Mouse (Mus musculus): ENCODE measurements at regions not wholly inside any gene's neighbourhood (a gene's known extent, or its start where the extent isn't known, plus 50 kb on each side); places are given as distances from the start of the nearest gene placed in this dataset.
"Not testable (repeated sequence)": the region's sequence is repeated elsewhere in the genome, so short reads cannot be mapped to it uniquely, and the experiment has no call there.

DNA sequence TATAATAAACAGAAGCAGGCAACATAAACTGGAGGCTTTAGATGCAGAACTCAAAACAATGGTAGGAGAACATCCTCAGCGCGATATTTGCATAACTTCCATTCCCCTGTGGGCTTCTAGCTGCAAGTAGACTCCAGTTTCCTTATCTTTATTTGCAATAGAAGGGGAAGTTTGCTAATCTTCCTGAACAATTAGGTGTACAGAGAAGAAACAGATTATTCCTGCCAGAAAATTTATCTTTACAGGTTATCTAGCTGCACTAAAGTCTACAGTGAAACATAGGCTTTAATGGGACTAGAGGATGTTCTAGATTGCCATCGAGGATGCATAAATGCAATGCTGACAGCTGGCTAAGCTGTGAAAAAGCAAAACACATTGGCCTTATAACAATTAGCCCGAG, 1544.0 kb downstream of the Efna5 start:
- in situ Hi-C loops (cut with MboI, MseI): no loop called here

DNA sequence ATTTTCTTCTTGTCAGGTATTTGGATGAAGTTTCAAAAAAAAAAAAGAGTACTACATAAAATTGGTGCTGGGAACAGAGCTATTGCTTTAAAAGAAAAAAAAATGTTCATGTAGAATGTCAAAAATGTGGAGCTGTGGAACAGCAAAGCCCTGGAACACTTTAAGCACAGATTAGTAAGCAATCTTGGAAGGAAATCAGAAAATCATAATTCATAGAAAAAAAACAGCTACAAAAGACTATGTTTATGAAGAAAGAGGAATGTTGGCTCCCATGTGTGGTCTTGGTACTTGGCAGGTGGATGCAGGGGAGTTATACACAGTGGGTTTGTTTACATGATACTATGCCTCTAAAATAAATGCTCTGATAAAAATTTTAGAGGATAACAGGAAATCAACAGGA, 1555.7 kb downstream of the Efna5 start:
- in situ Hi-C loops (cut with MboI, MseI): no loop called here

GRCm38 (mm10) chr17:61320865-61321264, 1560.3 kb downstream of the Efna5 start:
- in situ Hi-C loops (cut with MboI, MseI): no loop called here

DNA sequence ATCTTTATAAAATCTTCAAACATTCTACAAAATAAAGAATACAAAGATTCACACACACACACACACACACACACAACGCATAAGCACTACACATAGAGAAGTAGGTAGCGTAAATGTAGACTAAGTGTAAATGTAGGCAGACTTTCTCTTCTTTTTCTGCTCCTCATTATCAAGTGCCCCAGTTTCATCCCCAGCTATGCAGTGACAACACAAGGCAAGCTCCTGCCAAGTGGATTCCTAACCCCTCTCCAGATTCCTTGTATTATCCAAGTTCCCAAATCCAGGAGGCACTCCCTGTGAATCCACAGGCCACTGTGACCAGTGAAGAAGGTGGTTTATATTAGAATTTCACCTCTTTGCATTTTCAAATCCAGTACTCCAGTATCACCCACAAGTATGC, 1567.7 kb downstream of the Efna5 start:
- in situ Hi-C loops (cut with MboI, MseI): no loop called here

GRCm38 (mm10) chr17:61311189-61311588, 1569.9 kb downstream of the Efna5 start:
- in situ Hi-C loops (cut with MboI, MseI): no loop called here

- in situ Hi-C loops (cut with MboI, MseI): no loop called here
Observed at GRCm38 (mm10) chr17:61303611-61304010, 1577.5 kb downstream of the Efna5 start.

GRCm38 (mm10) chr17:61301984-61302383, 1579.1 kb downstream of the Efna5 start:
- in situ Hi-C loops (cut with MboI, MseI): no loop called here

GRCm38 (mm10) chr17:61301171-61301570, 1579.9 kb downstream of the Efna5 start:
- in situ Hi-C loops (cut with MboI, MseI): no loop called here

DNA sequence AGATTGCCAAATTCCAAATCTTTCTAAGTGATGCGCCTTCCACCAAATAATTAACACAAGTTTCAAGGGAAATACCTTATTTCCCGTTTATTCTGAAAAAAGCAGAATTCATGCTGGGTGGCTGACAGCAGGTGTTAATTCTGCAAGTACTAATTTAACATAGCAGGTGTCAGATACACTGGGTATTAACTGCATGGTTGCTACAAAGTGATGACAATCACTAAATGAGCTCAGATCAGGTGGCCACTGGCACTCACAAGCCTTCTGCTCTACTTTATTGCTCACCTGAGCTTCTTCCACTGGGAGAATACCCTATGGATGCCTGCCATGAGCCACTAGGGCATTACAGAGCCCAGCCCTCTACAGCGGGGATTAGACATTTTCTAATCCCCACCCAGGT, 1590.0 kb downstream of the Efna5 start:
- in situ Hi-C loops (cut with MboI, MseI): no loop called here

- in situ Hi-C loops (cut with MboI, MseI): loop anchor here (10.0 kb wide), 1 partner anchor 206 kb away; no protein-coding TSS in a partner anchor
Observed at GRCm38 (mm10) chr17:61288590-61288989, 1592.5 kb downstream of the Efna5 start.

GRCm38 (mm10) chr17:61273631-61274030, 1607.5 kb downstream of the Efna5 start:
- in situ Hi-C loops (cut with MboI, MseI): no loop called here

GRCm38 (mm10) chr17:61256526-61256925, 1624.6 kb downstream of the Efna5 start:
- in situ Hi-C loops (cut with MboI, MseI): not testable (repeated sequence)

DNA sequence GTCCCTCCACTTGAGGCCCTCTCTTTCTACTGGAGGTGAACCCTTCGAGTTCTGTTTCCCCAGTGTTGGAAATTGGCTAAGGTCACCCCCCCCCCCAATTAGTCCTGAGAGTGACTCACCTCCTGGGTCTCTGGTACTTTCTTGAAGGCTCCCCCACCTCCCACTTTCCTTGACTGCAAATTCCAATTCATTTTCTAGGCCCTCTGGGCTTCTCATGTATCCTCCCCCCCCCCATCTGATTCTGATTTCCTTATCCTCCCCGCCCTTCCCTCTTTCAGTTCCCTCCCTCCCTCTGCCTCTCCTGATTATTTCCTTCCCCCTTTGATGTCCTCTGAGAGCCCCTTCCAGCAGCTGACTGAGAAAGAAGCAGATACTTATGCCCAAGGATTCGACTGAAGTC, 1632.7 kb downstream of the Efna5 start:
- in situ Hi-C loops (cut with MboI, MseI): no loop called here

DNA sequence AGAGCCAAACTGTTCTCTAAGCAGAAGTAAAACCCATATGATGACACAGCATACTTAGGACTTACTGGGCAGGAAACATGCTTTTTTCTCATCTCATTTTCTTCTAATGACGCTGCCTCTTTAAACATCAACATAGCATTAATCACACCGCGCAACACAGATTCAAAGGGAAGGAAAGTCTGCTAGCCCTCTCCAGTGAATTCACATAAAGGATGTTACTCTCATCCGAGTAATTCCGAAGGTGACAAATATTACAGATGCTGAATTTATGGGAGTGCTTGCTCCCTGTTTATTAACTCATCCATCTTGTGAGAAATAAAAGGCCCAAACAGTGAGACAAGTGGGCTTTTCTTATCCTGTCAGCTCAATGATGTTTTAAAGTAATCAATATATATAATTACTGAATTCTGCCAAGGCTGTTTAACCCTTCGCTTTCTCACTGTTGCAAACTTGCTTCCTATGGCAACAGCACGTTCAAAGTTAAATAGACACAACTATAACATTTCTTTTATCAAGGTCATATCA, 1663.9 kb downstream of the Efna5 start:
- in situ Hi-C loops (cut with MboI, MseI): no loop called here

- in situ Hi-C loops (cut with MboI, MseI): no loop called here
Observed at GRCm38 (mm10) chr17:61204316-61204715, 1676.8 kb downstream of the Efna5 start.

GRCm38 (mm10) chr17:61187880-61188279, 1693.2 kb downstream of the Efna5 start:
- in situ Hi-C loops (cut with MboI, MseI): not testable (repeated sequence)

- in situ Hi-C loops (cut with MboI, MseI): no loop called here
Observed at GRCm38 (mm10) chr17:61176586-61176985, 1704.5 kb downstream of the Efna5 start.

GRCm38 (mm10) chr17:61159437-61159836, 1721.7 kb downstream of the Efna5 start:
- in situ Hi-C loops (cut with MboI, MseI): no loop called here

DNA sequence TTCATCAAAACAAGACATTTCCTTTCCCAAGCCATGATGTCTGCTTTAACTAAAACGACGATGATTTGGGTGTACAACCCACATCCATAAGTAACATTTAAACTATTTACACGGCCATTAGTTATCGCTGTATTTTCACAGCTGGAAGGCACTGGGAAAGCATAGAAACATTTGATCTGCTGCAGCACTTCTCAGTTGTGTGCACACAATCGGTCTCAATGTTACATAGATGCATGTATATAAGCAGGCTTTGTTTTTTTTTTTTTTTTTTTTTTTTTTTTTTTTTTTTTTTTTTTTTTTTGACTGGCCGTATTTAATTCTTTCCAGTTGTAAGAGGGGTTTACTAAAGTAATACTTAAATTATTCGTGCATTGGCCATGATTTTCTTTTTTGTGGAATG, 1744.1 kb downstream of the Efna5 start:
- in situ Hi-C loops (cut with MboI, MseI): no loop called here

DNA sequence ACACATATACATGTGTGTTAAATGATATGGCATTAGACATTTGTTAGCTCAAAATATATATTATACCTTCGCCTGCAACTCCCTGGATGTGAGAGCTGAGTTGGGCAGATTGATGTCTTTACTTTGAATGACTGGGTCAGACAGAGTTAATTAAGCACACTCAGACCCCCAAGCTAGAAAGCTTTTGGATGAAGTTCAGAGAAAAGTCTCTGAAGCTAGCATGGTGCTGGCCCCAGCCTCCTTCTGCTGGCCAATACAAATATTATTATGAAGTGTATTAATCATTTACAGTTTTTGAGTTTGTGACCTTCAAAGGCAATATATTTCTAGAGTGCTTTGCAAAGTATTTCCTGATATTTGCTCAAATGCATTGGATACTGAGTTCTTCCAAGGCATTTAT, 1753.3 kb downstream of the Efna5 start:
- in situ Hi-C loops (cut with MboI, MseI): no loop called here

DNA sequence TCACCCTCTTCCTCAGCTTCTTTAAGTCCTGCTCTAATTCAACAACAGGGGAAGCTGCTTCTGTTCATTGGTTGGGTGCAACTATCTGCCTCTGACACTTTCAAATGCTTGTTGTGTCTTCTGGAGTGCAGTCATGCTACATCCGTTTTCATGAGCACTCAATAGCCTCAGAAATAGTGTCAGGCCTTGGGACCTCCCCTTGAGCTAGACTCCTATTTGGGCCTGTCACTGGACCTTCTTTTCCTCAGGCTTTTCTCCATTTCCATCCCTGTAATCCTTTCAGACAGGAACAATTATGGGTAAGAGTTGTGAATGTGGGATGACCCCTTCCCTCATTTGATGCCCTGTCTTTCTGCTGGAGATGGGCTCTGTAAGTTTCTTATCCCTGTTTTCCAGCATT, 1774.8 kb downstream of the Efna5 start:
- in situ Hi-C loops (cut with MboI, MseI): no loop called here

DNA sequence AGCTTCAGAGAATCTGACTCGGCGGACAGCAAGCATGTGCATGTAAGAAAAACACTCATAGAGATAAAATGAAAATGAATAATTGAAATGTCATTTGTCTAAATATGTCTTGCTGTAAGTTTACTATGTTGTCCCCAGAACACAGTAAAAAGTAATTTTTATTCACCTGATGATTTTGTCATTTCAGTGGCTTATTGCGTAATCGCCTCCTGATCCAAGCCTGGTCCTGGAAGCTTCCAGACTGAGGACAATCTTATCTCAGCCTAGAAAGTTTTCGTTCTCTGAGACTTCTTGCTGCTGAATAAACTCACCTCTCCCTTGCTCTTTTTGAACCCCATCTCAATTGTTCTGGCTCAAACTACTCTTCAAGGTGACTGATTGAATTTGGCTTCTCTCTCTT, 1820.7 kb downstream of the Efna5 start:
- in situ Hi-C loops (cut with MboI, MseI): no loop called here

DNA sequence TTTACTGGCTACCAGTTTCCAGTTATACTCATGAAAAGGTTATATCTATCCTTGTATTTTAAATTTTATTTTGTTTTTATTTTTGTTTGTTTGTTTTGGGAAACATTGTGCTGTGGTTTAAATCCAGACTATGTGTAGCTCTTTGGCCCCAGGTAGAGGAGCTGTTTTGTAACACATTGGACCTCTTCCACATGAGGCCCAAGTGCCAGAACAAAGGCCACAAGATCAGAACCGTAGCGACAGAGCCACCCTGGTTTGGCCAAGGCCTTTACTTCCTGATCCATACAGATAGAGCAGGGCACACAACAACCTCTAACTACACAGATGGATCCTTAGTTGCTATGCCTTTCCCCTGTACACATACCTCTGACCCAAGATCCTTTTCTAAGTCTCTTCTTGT, 1822.6 kb downstream of the Efna5 start:
- in situ Hi-C loops (cut with MboI, MseI): no loop called here

DNA sequence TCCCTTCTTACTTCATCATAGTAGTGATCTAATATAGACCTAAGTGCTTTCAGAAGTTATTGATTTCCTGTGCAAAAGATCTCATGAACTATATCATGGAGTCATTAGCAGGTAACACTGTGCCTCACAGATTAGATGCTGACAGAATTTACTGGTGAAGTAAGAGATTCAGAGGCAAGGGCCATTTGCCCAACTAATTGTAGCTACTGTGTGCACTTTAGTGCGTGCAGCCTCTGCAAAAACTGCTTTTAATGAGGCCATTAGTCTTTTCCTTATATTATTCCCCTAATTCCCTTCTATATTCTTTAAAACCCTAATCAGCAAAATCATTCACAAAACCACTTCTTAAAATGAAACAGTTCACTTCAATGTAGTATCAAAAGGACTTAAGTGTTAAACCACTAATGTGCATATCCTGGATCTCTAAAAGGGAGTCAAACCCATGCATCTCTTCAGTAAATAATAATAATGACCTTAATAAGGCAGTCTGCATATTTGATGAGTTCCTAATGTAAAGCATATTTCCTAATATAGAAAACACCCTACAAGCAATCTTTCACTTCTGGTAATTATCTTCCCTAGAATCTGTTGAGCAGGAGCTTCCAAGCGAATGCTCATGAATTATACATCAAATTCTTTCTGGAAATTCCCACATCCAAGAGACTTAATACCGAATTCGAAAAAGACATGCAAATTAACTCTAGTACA, 1847.4 kb downstream of the Efna5 start:
- in situ Hi-C loops (cut with MboI, MseI): no loop called here
